8 mouse cellular contexts compared by ENCODE assay signal in genomic region chr8:4254001-4254400, GRCm38 (mm10). TPM values are rescaled to one million over a fixed set of nuclear protein-coding genes. Genes with fewer than 3 reads are reported as not detected.
DNase-seq lines count a peak whose midpoint lies in the region; ATAC-seq and TF ChIP-seq lines count a peak whose summit lies in the region.

No protein-coding gene starts in this region.

- no peak for TF ChIP-seq EP300 in heart, adult 2 months (IDR thresholded peaks at IDR 0.05; ENCODE audit: insufficient read depth, low read depth, low read length)

- ATAC-seq in liver, embryonic 15.5 days (ENCODE audit: insufficient read depth): no peak

- no peaks in the 10 kb centered on the region for H3K27me3 ChIP-seq in heart, adult 2 months (ENCODE audit: control insufficient read depth, insufficient read depth, low read length)
- no peaks in the 10 kb centered on the region for H3K27me3 ChIP-seq in liver, embryonic 15.5 days

- peak; percentile 65 for TF ChIP-seq CTCF in heart, adult 2 months (IDR thresholded peaks at IDR 0.05)

- no peak for TF ChIP-seq POLR2A in heart, adult 2 months (IDR thresholded peaks at IDR 0.05; ENCODE audit: insufficient read depth, low read depth, low read length)

- DNase-seq in gastrocnemius, postnatal 14 days: peak; percentile 52
- no peak for DNase-seq in gastrocnemius, postnatal 25 days
- peak; percentile 88 for DNase-seq in brain, adult 2 months (ENCODE audit: low read depth, low spot score)
- peak in 1 of 2 experiments; percentile 48 for DNase-seq in heart, adult 2 months
- peak; percentile 88 for DNase-seq in kidney, adult 9 months
- DNase-seq in right cerebral cortex, postnatal 36 days (ENCODE audit: low spot score in 2 of 2): peak; percentile 52 to 61
- DNase-seq in embryo, embryonic 9.5 days (ENCODE audit: extremely low spot score): no peak

- H3K9ac ChIP-seq in heart, adult 2 months (ENCODE audit: low read depth, low read length): no peak overlapping the region
- H3K9ac ChIP-seq in liver, embryonic 15.5 days: no peak overlapping the region; the same call in 1 of the 2 replicates

- intact Hi-C loops in gastrocnemius, postnatal 14 days (cut with DNase I; ENCODE audit: low total_unique reads): no loop called here
- intact Hi-C loops in heart, adult 2 months (cut with DNase I): loop anchor here (5.0 kb wide), 3 partner anchors 62 to 263 kb away; no protein-coding TSS in a partner anchor

- H3K4me2 ChIP-seq in liver, embryonic 15.5 days: peak overlapping the region; percentile 92

- H3K27ac ChIP-seq in heart, adult 2 months: no peak overlapping the region; the same call in 1 of the 2 replicates
- H3K27ac ChIP-seq in liver, embryonic 15.5 days (replicated peaks): no peak overlapping the region

- H3K4me1 ChIP-seq in heart, adult 2 months (ENCODE audit: control insufficient read depth, insufficient read depth, low read length): peaks cover 5% of the 10 kb centered on the region
- H3K4me1 ChIP-seq in liver, embryonic 15.5 days (replicated peaks): peaks cover 44% of the 10 kb centered on the region

- H3K4me3 ChIP-seq in heart, adult 2 months: no peak overlapping the region; the same call in 1 of the 2 replicates
- H3K4me3 ChIP-seq in liver, embryonic 15.5 days (replicated peaks): peak overlapping the region; percentile 92

- H3K79me2 ChIP-seq in heart, adult 2 months (replicated peaks; ENCODE audit: control insufficient read depth, insufficient read depth, low read length): 0 out of 2 replicates have a peak, but pooled peaks cover 2% of the 10 kb centered on the region

- no peaks in the 10 kb centered on the region for H3K9me3 ChIP-seq in liver, embryonic 15.5 days (replicated peaks)

- 70% methylated on average over 6 of the region's 6 CpGs for WGBS in heart, adult 2 months
- 71% methylated on average over 6 of the region's 6 CpGs for WGBS in liver, embryonic 15.5 days (ENCODE audit: insufficient replicate concordance)

- H3K36me3 ChIP-seq in heart, adult 2 months (ENCODE audit: control insufficient read depth, insufficient read depth, low read length): no peaks in the 10 kb centered on the region
- H3K36me3 ChIP-seq in liver, embryonic 15.5 days (replicated peaks): peaks cover 24% of the 10 kb centered on the region

RNA-seq across cellular contexts. Expression of gene Snapc2, which starts 1.1 kb away (rescaled TPM):
- total RNA-seq in gastrocnemius, postnatal 14 days (2021): 10 to 100 TPM; 10.1 to 12.2 TPM
- 1 to 10 TPM; 8.4 to 9.5 TPM for total RNA-seq in gastrocnemius, postnatal 25 days (2021)
- 10 to 100 TPM; 14.7 to 16.2 TPM for total RNA-seq in heart, adult 2 months (2021)
- 18.5 and 38.1 TPM in 2 replicates for polyA plus RNA-seq in heart, adult 2 months (2012; rRNA removed)
- polyA plus RNA-seq in liver, embryonic 15.5 days (2015; fragmentation: Nextera tagmentation; extraction: Ambion mirVana): 17.8 and 21.8 TPM in 2 replicates

RNA-seq across cellular contexts. Expression of gene Ctxn1, which starts 5.1 kb away (rescaled TPM):
- 1 to 10 TPM; 1.4 to 2.5 TPM for total RNA-seq in gastrocnemius, postnatal 14 days (2021)
- under 1 TPM; 0.61 to 0.96 TPM for total RNA-seq in gastrocnemius, postnatal 25 days (2021)
- under 1 TPM; 0.60 to 0.91 TPM for total RNA-seq in heart, adult 2 months (2021)
- 5.2 and 5.7 TPM in 2 replicates for polyA plus RNA-seq in heart, adult 2 months (2012; rRNA removed)
- 1.9 and 2.4 TPM in 2 replicates for polyA plus RNA-seq in liver, embryonic 15.5 days (2015; fragmentation: Nextera tagmentation; extraction: Ambion mirVana)

RNA-seq across cellular contexts. Expression of gene Tgfbr3l, which starts 6.0 kb away (rescaled TPM):
- 1 to 10 TPM; 1.8 to 3.4 TPM for total RNA-seq in gastrocnemius, postnatal 14 days (2021)
- 1 to 10 TPM; 1.5 to 1.8 TPM for total RNA-seq in gastrocnemius, postnatal 25 days (2021)
- total RNA-seq in heart, adult 2 months (2021): 1 to 10 TPM; 2.7 to 3.8 TPM
- 10.0 and 12.1 TPM in 2 replicates for polyA plus RNA-seq in heart, adult 2 months (2012; rRNA removed)
- polyA plus RNA-seq in liver, embryonic 15.5 days (2015; fragmentation: Nextera tagmentation; extraction: Ambion mirVana): 0.36 and 0.68 TPM in 2 replicates

RNA-seq across cellular contexts. Expression of gene Gm49320, which starts 15.3 kb away (rescaled TPM):
- under 1 TPM in 1 of 2 experiments, not detected in 1; 0.18 TPM for total RNA-seq in gastrocnemius, postnatal 14 days (2021)
- total RNA-seq in gastrocnemius, postnatal 25 days (2021): under 1 TPM in 1 of 2 experiments, not detected in 1; 0.16 TPM
- total RNA-seq in heart, adult 2 months (2021): under 1 TPM in 1 of 2 experiments, not detected in 1; 0.45 TPM
- polyA plus RNA-seq in heart, adult 2 months (2012; rRNA removed): 0.64 and 2.6 TPM in 2 replicates
- 0.10 and 0.17 TPM in 2 replicates for polyA plus RNA-seq in liver, embryonic 15.5 days (2015; fragmentation: Nextera tagmentation; extraction: Ambion mirVana)

RNA-seq across cellular contexts. Expression of gene Map2k7, which starts 15.5 kb away (rescaled TPM):
- 10 to 100 TPM; 60.5 to 74.6 TPM for total RNA-seq in gastrocnemius, postnatal 14 days (2021)
- 10 to 100 TPM; 75.9 to 79.6 TPM for total RNA-seq in gastrocnemius, postnatal 25 days (2021)
- 10 to 100 TPM; 63.8 to 65.9 TPM for total RNA-seq in heart, adult 2 months (2021)
- 27.8 and 53.1 TPM in 2 replicates for polyA plus RNA-seq in heart, adult 2 months (2012; rRNA removed)
- 10.4 and 11.1 TPM in 2 replicates for polyA plus RNA-seq in liver, embryonic 15.5 days (2015; fragmentation: Nextera tagmentation; extraction: Ambion mirVana)

Comparison
In these comparisons a context has a peak if more than half of its experiments do, and no peak if none do; other contexts are left out.
1. DNase-seq: peak in gastrocnemius, postnatal 14 days (single experiment), brain, adult 2 months (single experiment), kidney, adult 9 months (single experiment) and right cerebral cortex, postnatal 36 days (2 of 2); none in gastrocnemius, postnatal 25 days (single experiment) and embryo, embryonic 9.5 days (single experiment).